Mouse (Mus musculus): ENCODE results near the gene Abi3.
A peak's percentile ranks its signal among the peaks of the same experiment; 100 is the strongest.

Gene Abi3

GRCm38 (mm10) chr11:95838999-95839868, 3.0 kb downstream of the Abi3 start:
- DNase-seq (ENCODE audit: low spot score) = no peak

- DNase-seq (ENCODE audit: low spot score) = no peak
Observed at GRCm38 (mm10) chr11:95838598-95838997, 3.7 kb downstream of the Abi3 start.

DNA sequence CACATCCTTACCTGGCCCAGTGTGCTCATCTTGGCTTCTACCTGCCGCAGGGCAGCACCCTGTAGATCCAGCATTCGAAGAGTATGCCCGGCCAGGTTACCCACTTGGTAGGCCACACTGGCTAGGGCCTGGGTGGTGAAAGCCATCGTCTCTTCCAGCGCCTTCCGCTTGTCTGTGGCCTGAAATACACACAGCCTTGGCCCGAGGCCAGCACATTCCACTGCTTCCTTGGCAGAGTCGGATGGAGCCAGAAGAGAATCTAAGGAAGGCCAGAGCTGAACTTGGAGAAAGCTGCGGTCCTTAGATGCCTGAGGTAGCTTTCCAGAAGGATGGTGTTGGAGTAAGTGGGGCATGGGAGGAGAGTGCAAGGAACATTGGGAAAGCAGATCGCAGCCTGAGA, 5.2 kb downstream of the Abi3 start, which contains the start of gene Gngt2:
Gngt2 (plus strand) TSS at position 158 of the 400 bp plus-strand sequence.
- DNase-seq (ENCODE audit: low spot score) = no peak

DNA sequence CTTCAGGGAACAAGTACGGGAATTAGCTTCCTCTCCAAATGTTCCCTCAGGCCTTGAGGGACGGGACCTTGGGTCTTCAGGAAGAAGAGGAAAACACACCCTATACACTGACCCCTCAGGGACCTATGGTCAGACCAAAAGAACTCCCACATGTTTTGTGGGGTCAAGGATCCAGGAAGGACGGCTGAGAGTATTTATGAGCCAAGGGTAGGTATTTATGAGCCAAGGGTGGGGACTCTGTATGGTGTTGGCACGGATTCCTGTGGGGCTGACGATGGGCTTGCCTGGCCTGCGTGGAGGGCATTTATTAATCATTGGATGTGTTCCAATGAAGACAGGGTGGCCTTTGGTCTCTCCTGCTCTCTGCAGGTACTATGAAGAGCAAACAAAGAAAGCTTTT, 5.8 kb downstream of the Abi3 start:
- DNase-seq (ENCODE audit: low spot score) = no peak

- no peak for DNase-seq (ENCODE audit: low spot score)
Observed at GRCm38 (mm10) chr11:95835832-95836231, 6.4 kb downstream of the Abi3 start.

DNA sequence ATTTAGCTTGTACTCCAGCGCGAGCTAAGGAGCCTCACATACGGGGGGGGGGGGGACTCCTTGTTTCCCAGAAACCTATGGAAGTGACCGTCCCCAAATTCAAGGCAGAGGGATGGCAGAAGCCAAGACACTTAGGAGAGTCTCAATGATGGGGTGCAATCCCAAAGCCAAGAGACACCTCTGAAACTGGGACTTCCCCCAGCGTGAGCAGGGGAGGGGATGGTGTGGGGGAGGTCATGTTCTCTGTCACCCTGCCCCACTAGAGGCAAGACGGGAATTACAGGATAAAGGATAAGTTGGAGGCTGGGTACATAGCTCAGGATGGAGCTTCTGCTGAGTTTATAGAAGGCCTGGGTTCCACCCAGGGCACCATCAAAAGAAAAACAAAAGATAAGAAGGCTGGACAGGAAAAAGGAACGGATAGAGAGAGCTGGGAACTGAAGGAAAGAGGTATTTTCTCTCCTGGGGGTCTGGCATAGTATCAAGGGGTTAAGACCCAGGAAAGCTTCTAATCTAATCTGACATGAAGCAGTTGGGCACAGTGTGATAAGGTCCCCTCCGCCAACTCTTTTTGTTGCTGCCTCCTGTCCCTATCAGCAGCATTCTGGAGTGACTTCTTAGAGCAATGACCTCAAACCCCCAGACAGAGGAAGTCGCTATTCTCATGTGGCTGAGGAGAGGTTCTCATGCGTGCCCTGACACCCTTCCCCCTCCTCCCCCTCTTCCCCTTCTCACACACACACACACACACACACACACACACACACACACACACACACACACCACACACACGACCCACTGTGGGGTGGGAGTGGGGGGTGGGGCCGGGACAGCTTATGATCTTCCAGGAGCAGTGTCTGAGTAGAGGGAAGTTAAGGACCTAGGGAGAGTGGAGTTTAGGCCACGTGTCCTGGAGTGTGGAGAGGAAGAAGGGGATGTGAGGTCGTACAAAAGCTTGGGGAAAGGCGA, 7.2 kb downstream of the Abi3 start:
- DNase-seq (ENCODE audit: low spot score) = peak; percentile 61

GRCm38 (mm10) chr11:95834143-95834667, 8.1 kb downstream of the Abi3 start:
- no peak for DNase-seq (ENCODE audit: low spot score)

DNA sequence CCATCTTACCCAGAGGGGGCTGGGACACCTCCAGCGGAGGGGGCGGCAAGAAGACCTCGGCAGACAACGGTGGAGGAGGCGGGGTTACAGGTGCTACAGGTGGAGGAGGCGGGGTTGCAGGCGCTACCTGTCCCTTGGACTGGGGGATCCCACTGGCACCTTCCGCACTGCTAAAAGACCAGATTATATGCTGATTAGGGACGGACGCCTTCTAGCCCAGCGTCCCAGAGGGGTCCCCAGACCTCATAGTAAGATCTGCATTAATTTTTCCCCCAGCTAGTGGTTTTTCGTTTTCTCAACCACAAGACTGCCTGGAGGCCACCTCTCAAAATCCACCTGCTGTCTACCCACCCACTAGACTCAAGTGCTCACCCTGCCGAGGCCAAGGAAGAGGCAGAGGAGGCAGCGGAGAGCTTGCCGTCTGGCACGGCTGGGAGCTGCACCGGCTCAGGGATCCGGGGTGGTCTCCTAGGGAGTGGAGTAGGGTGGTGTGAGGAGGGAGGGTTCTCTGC, 8.6 kb downstream of the Abi3 start:
- DNase-seq (ENCODE audit: low spot score) = no peak

- no peak for DNase-seq (ENCODE audit: low spot score)
Observed at GRCm38 (mm10) chr11:95833006-95833570, 9.2 kb downstream of the Abi3 start.

DNA sequence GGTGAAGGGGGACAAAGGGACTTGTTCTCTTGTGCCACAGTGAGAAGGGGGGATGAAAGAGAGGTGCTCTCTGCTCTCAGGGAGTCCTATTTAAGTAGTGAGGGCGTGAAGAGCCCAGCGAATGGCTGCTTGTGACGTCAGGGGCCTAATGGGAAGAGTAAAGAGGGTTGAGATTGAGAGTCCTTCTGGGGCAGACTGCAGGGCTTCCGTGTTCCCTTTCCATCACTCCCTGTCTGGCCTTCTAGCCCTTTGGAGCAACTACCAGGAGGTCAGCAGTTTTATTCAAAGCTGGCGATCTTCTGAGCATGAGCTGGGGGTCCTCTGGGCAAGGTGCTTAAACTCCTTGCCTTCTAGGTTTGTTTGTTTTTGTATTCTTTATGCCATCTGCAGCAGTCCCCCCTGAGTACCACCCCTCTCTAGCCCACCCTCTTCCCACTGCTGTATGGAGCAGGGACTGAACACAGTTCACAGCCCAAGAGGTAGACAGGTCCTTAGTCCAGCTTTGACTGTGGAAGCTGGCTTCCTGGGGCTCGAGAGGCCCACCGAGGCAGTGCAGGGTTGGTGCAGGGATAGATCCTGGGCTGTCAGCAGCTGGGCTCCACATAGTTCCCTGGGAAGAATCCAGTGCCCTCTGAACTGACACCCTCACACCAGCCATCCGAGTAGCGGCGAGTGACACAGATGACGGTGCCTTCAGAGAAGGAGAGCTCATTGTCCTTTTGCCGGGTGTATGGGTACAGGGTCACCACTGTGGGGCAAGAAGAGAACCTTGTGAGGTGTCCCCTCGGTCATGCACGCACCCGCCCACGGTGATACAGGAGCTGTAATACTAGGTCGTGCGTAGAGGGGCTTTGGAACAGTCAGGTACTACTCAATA, 9.9 kb downstream of the Abi3 start:
- no peak for DNase-seq (ENCODE audit: low spot score)

- no peak for DNase-seq (ENCODE audit: low spot score)
Observed at GRCm38 (mm10) chr11:95831641-95832040, 10.6 kb downstream of the Abi3 start.

DNA sequence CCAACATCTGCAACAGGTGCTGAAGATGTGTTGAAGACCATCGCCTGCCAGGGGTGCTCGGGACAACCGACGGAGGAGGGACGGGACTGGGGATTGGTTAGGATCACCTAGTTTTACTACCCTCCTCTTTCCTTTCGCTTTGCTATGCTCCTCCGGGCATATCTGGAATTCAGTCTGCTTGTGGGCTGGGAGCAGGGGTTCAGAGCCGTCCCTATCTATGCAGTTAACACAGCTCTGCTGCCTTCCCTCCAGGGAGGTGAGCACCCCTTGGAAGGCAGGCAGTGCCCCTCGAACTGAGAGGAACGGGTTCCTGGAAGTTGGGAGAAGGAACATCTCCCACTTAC, 11.0 kb downstream of the Abi3 start:
- DNase-seq (ENCODE audit: low spot score) = no peak

DNA sequence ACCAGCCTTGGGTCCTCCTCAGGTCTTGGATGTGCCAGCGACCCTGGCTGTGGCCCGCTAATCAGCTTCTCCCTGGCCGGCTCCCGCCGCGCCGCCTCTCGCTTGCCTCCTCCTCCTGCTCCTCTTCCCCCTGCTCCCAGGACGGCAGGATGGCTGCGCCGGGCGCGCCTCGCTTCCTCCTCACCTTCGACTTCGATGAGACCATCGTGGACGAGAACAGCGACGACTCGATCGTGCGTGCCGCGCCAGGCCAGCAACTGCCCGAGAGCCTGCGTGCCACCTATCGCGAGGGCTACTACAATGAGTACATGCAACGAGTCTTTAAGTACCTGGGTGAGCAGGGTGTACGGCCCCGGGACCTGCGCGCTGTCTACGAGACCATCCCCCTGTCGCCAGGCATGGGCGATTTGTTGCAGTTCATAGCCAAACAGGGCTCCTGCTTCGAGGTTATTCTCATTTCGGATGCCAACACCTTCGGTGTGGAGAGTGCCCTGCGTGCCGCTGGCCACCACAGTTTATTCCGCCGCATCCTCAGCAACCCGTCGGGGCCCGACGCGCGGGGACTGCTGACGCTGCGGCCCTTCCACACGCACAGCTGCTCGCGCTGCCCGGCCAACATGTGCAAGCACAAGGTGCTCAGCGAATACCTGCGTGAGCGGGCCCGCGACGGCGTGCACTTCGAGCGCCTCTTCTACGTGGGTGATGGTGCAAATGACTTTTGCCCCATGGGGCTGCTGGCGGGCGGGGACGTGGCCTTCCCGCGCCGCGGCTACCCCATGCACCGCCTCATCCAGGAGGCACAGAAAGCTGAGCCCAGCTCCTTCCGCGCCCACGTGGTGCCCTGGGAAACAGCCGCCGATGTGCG, 11.6 kb downstream of the Abi3 start:
- DNase-seq (ENCODE audit: low spot score) = no peak

- no peak for DNase-seq (ENCODE audit: low spot score)
Observed at GRCm38 (mm10) chr11:95829526-95830050, 12.7 kb downstream of the Abi3 start.

DNA sequence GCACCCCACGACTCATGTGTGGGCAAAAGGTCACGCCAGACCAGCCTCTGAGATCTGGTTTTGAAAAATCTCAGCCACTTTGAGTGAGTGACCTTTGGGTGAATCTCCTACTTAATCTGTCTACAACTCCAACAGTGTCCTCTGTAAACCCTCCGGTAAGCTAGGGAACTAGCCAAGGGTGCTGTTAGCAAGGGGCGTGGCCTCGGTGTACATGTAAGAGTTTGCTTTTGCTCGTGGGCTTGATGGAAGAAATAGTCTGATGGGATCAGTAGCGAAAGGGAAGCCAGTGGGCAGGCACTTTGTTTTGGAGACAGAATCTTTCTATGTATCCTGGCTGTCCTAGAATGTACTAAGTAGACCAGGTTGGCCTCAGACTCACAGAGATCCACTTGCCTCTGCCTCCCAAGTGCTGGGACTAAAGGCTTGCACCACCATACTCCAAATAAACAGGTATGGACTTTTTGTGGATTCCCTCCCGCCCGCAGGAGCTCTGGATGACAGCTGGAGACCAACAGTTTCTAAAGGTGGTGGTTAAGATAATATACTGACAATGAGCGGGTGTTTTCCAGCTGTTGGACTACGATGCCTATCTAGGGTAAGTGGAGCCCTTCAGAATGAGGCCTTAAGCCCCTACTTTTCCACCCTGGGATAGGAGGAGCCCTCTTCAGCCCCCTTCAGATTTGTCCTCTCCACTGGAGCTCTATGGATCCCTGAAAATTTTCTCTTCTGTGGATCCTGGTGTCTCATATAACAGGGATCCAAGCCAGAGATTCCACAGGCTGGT, 13.9 kb downstream of the Abi3 start:
- no peak for DNase-seq (ENCODE audit: low spot score)

DNA sequence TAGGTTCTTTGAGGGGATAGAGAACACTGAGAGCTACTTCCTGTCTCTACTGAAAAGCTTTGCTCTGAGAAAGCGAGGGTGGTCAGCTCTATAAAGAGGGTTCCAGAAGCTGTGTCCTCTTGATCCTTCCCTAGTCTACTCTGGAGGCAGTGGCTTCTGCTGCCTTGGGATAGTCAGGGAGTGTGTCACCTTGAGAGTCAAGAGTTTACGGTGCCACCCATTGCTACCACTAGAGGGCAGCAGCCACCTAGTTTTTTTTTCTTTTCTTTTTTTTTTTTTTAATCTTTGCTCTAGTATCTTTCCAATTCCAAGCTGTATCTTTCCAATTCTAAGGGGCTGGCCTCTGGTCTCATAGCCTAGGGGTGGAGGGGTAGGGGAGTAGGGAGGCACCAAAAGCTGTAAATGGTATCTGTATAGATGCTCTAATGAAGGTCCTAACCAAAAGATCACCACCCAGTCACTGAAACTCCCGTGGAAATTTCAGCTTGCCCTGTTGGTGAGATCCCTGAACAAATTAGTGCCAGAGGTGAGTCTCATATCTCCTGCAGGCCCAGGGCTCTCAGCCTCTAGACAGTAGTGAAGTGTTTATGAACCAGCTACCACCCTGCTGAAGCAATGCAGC, 14.7 kb downstream of the Abi3 start:
- DNase-seq (ENCODE audit: low spot score) = peak; percentile 76

DNA sequence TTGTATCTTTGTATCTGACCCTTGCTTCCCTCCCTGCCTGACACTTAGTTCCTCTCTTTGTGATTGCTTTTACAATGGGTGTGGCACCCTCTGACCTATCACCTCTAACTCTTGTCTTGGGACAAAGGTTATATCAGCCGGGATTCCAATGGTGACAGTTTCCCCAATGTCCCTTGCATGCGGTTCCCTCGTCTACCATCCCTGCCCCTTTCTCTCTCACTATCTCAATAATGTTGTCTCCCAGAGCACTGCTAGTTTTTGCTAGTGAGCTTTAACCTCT, 15.2 kb downstream of the Abi3 start:
- DNase-seq (ENCODE audit: low spot score) = no peak

- no peak for DNase-seq (ENCODE audit: low spot score)
Observed at GRCm38 (mm10) chr11:95826317-95827167, 15.7 kb downstream of the Abi3 start.

Measured in c-Kit-positive CD71-positive TER-119-positive erythroid progenitor cells, embryonic 14.5 days (primary cell).